Mouse (Mus musculus): ENCODE results near the gene Slc9a3.

The Slc9a3 gene

GRCm38 (mm10) chr13:74121141-74121602, at the start of gene Slc9a3:
Gene Slc9a3, plus strand, starts transcription at chr13:74121457.
- no peak for DNase-seq (ENCODE audit: low spot score)

GRCm38 (mm10) chr13:74071714-74072113, 49.5 kb upstream of the Slc9a3 start:
- DNase-seq (ENCODE audit: low spot score): no peak

GRCm38 (mm10) chr13:74073369-74073768, 47.9 kb upstream of the Slc9a3 start:
- DNase-seq (ENCODE audit: low spot score): no peak

GRCm38 (mm10) chr13:74090265-74090664, 31.0 kb upstream of the Slc9a3 start:
- DNase-seq (ENCODE audit: low spot score): no peak

- no peak for DNase-seq (ENCODE audit: low spot score)
These were observed 25.3 kb upstream of the Slc9a3 start for GRCm38 (mm10) chr13:74095936-74096335.

GRCm38 (mm10) chr13:74096715-74097363, 24.4 kb upstream of the Slc9a3 start:
- DNase-seq (ENCODE audit: low spot score): no peak

GRCm38 (mm10) chr13:74098913-74099312, 22.3 kb upstream of the Slc9a3 start:
- DNase-seq (ENCODE audit: low spot score): no peak

- DNase-seq (ENCODE audit: low spot score): no peak
These were observed 19.0 kb upstream of the Slc9a3 start for GRCm38 (mm10) chr13:74102108-74102830.

GRCm38 (mm10) chr13:74102831-74103582, 18.2 kb upstream of the Slc9a3 start:
- no peak for DNase-seq (ENCODE audit: low spot score)

- DNase-seq (ENCODE audit: low spot score): no peak
These were observed 16.8 kb upstream of the Slc9a3 start for GRCm38 (mm10) chr13:74104417-74104816.

GRCm38 (mm10) chr13:74107410-74107809, 13.8 kb upstream of the Slc9a3 start:
- DNase-seq (ENCODE audit: low spot score): no peak

- DNase-seq (ENCODE audit: low spot score): no peak
These were observed 8.7 kb upstream of the Slc9a3 start for GRCm38 (mm10) chr13:74112593-74112992.

- DNase-seq (ENCODE audit: low spot score): no peak
These were observed 7.5 kb upstream of the Slc9a3 start for GRCm38 (mm10) chr13:74113626-74114191.

GRCm38 (mm10) chr13:74121795-74122330, 606 bp downstream of the Slc9a3 start:
- no peak for DNase-seq (ENCODE audit: low spot score)

GRCm38 (mm10) chr13:74122632-74123031, 1.4 kb downstream of the Slc9a3 start:
- DNase-seq (ENCODE audit: low spot score): no peak

GRCm38 (mm10) chr13:74127571-74127970, 6.3 kb downstream of the Slc9a3 start:
- DNase-seq (ENCODE audit: low spot score): no peak

GRCm38 (mm10) chr13:74129909-74130308, 8.7 kb downstream of the Slc9a3 start:
- no peak for DNase-seq (ENCODE audit: low spot score)

- DNase-seq (ENCODE audit: low spot score): no peak
These were observed 17.8 kb downstream of the Slc9a3 start for GRCm38 (mm10) chr13:74138906-74139647.

GRCm38 (mm10) chr13:74140793-74141192, 19.5 kb downstream of the Slc9a3 start:
- no peak for DNase-seq (ENCODE audit: low spot score)

GRCm38 (mm10) chr13:74143282-74143681, 22.0 kb downstream of the Slc9a3 start:
- DNase-seq (ENCODE audit: low spot score): no peak

- no peak for DNase-seq (ENCODE audit: low spot score)
These were observed 23.0 kb downstream of the Slc9a3 start for GRCm38 (mm10) chr13:74144120-74144884.

Measured in ovary, postnatal 10 days (tissue).